In genomic region chr14:56287806-56288205, GRCm38 (mm10) we compare ENCODE assay signal across 37 mouse cellular contexts. TPM values are rescaled to one million over a fixed set of nuclear protein-coding genes. Genes with fewer than 3 reads are reported as not detected.
DNase-seq lines count a peak whose midpoint lies in the region; ATAC-seq and TF ChIP-seq lines count a peak whose summit lies in the region.
"Had no signal": no experiment of that assay in that cellular context is flagged by ENCODE, and none has a peak within 500 bp of the region (broad histone marks: within the 10 kb centered on the region; RNA-seq: fewer than 3 reads in every experiment).

No protein-coding gene starts in this region.

- WGBS in heart, embryonic 11.5 days (ENCODE audit: insufficient replicate concordance) = 70% methylated on average over 5 of the region's 5 CpGs

- H3K9me3 ChIP-seq in heart, embryonic 11.5 days (replicated peaks; ENCODE audit: control insufficient read depth, low read length) = no peaks in the 10 kb centered on the region
- H3K9me3 ChIP-seq: embryonic facial prominence, embryonic 10.5 days; embryonic facial prominence, embryonic 13.5 days; forebrain, embryonic 12.5 days; forebrain, embryonic 15.5 days; G1E; heart, embryonic 10.5 days; heart, embryonic 15.5 days; hindbrain, embryonic 12.5 days; hindbrain, embryonic 15.5 days had no signal

- H3K27me3 ChIP-seq in heart, embryonic 11.5 days (ENCODE audit: control insufficient read depth, insufficient read depth, low read length) = no peaks in the 10 kb centered on the region
- H3K27me3 ChIP-seq: CH12.LX; embryonic facial prominence, embryonic 13.5 days; forebrain, embryonic 12.5 days; forebrain, embryonic 15.5 days; heart, embryonic 15.5 days; hindbrain, embryonic 12.5 days; hindbrain, embryonic 15.5 days had no signal

- H3K27ac ChIP-seq in heart, embryonic 11.5 days (ENCODE audit: low read depth, low read length) = no peak overlapping the region
- H3K27ac ChIP-seq in layer of hippocampus, adult 2 months = no peak overlapping the region
- H3K27ac ChIP-seq: embryonic facial prominence, embryonic 10.5 days; embryonic facial prominence, embryonic 13.5 days; forebrain, embryonic 12.5 days; forebrain, embryonic 15.5 days; heart, adult 2 months; heart, embryonic 10.5 days; heart, embryonic 15.5 days; hindbrain, embryonic 12.5 days; hindbrain, embryonic 15.5 days had no signal

- H3K4me2 ChIP-seq in heart, embryonic 11.5 days = no peak overlapping the region
- H3K4me2 ChIP-seq: embryonic facial prominence, embryonic 13.5 days; forebrain, embryonic 12.5 days; forebrain, embryonic 15.5 days; heart, embryonic 15.5 days; hindbrain, embryonic 12.5 days; hindbrain, embryonic 15.5 days had no signal

- DNase-seq in CD4-positive helper T cell, adult 2 months (ENCODE audit: low read depth, low spot score) = peak; percentile 33
- DNase-seq in naive thymus-derived CD4-positive, alpha-beta T cell, adult 2 months (ENCODE audit: low read depth) = peak; percentile 44
- DNase-seq in heart, adult 11 months = no peak
- DNase-seq in layer of hippocampus, adult 2 months (ENCODE audit: low spot score in 2 of 2) = no peak
- DNase-seq: adrenal gland, adult 8-10 months; adrenal gland, postnatal 25 days; B cell, adult 2 months; cerebellum, adult 11-12 months; cerebellum, adult 8-10 months; cerebellum, postnatal 10 days; cerebellum, postnatal 36 days; embryo, embryonic 11 days; gastrocnemius, postnatal 25 days; heart, adult 2 months; heart, postnatal 10 days; heart, postnatal 36 days had no signal

- no peak for TF ChIP-seq CTCF in layer of hippocampus, adult 2 months (conservative IDR thresholded peaks at IDR 0.05)

- H3K4me1 ChIP-seq in heart, embryonic 11.5 days (ENCODE audit: control insufficient read depth, insufficient read depth, low read length) = no peaks in the 10 kb centered on the region
- H3K4me1 ChIP-seq: embryonic facial prominence, embryonic 10.5 days; embryonic facial prominence, embryonic 13.5 days; forebrain, embryonic 12.5 days; forebrain, embryonic 15.5 days; heart, embryonic 10.5 days; heart, embryonic 15.5 days; hindbrain, embryonic 12.5 days; hindbrain, embryonic 15.5 days had no signal

- ATAC-seq in CD4-positive, CD25-positive, alpha-beta regulatory T cell, adult 4 months = peak; percentile 42
- ATAC-seq in hematopoietic stem cell, adult 5-6 weeks (replicated peaks in 1 of 2; ENCODE audit: insufficient read depth in 1 of 2, low FRiP score in 2 of 2, low TSS enrichment in 1 of 2, low read depth in 1 of 2, poor library complexity in 2 of 2, severe bottlenecking in 2 of 2) = peak; percentile 48 to 49; a peak in 2 of 4 replicates
- no peak for ATAC-seq in heart, embryonic 11.5 days (replicated peaks; ENCODE audit: insufficient number of reproducible peaks, low FRiP score, low TSS enrichment)
- ATAC-seq: forebrain, embryonic 15.5 days; intestine, postnatal 0 days; Patski had no signal

- no peaks in the 10 kb centered on the region for H3K36me3 ChIP-seq in heart, embryonic 11.5 days (ENCODE audit: control insufficient read depth, insufficient read depth, low read length)
- H3K36me3 ChIP-seq: embryonic facial prominence, embryonic 10.5 days; embryonic facial prominence, embryonic 13.5 days; forebrain, embryonic 12.5 days; forebrain, embryonic 15.5 days; G1E; heart, embryonic 10.5 days; heart, embryonic 15.5 days; hindbrain, embryonic 12.5 days; hindbrain, embryonic 15.5 days had no signal

- no peak overlapping the region for H3K4me3 ChIP-seq in heart, embryonic 11.5 days (ENCODE audit: low read depth, low read length)
- no peak overlapping the region for H3K4me3 ChIP-seq in layer of hippocampus, adult 2 months
- H3K4me3 ChIP-seq: embryonic facial prominence, embryonic 10.5 days; embryonic facial prominence, embryonic 13.5 days; erythroblast, embryonic 14.5 days; forebrain, embryonic 12.5 days; forebrain, embryonic 15.5 days; heart, adult 2 months; heart, embryonic 10.5 days; heart, embryonic 15.5 days; hindbrain, embryonic 12.5 days; hindbrain, embryonic 15.5 days had no signal

- H3K9ac ChIP-seq in heart, embryonic 11.5 days (ENCODE audit: low read depth, low read length) = no peak overlapping the region
- H3K9ac ChIP-seq: embryonic facial prominence, embryonic 13.5 days; forebrain, embryonic 12.5 days; forebrain, embryonic 15.5 days; heart, embryonic 15.5 days; hindbrain, embryonic 12.5 days; hindbrain, embryonic 15.5 days had no signal

RNA-seq across cellular contexts. Expression of gene Gzmb, which starts 25.7 kb away (rescaled TPM):
- polyA plus RNA-seq in CD4-positive, CD25-positive, alpha-beta regulatory T cell, adult 4 months (2017; shearing (Covaris generic)) = 10 to 100 TPM; 32.6 to 34.9 TPM
- 0.99 and 1.3 TPM in 2 replicates for total RNA-seq in hematopoietic stem cell, adult 5-6 weeks (2017)
- polyA plus RNA-seq in heart, embryonic 11.5 days (2014; fragmentation: Nextera tagmentation; extraction: Ambion mirVana) = not detected in 2 replicates
- not detected for total RNA-seq in layer of hippocampus, adult 2 months (2021)
- total RNA-seq: adrenal gland, postnatal 25 days; CH12.LX; gastrocnemius, adult 8-10 months; gastrocnemius, postnatal 25 days; heart, postnatal 10 days; heart, postnatal 36 days had no signal
- polyA plus RNA-seq: brain, embryonic 14.5 days; cortical plate, adult 2 months; embryonic facial prominence, embryonic 10.5 days; erythroblast, embryonic 14.5 days; forebrain, embryonic 12.5 days; forebrain, embryonic 15.5 days; hindbrain, embryonic 15.5 days had no signal

RNA-seq across cellular contexts. Expression of gene Gzmc, which starts 53.4 kb away (rescaled TPM):
- 1 to 10 TPM; 6.5 to 9.5 TPM for polyA plus RNA-seq in CD4-positive, CD25-positive, alpha-beta regulatory T cell, adult 4 months (2017; shearing (Covaris generic))
- 0.63 TPM in 1 of 2 replicates, not detected in the other for total RNA-seq in hematopoietic stem cell, adult 5-6 weeks (2017)
- polyA plus RNA-seq in heart, embryonic 11.5 days (2014; fragmentation: Nextera tagmentation; extraction: Ambion mirVana) = not detected in 2 replicates
- not detected for total RNA-seq in layer of hippocampus, adult 2 months (2021)
- total RNA-seq: adrenal gland, adult 8-10 months; adrenal gland, postnatal 25 days; CH12.LX; G1E; gastrocnemius, adult 8-10 months; gastrocnemius, postnatal 25 days; heart, adult 2 months; heart, postnatal 10 days; heart, postnatal 36 days had no signal
- polyA plus RNA-seq: brain, embryonic 14.5 days; cortical plate, adult 2 months; erythroblast, embryonic 14.5 days; forebrain, embryonic 12.5 days; forebrain, embryonic 15.5 days; G1E; gonadal fat pad, adult 2 months; heart, adult 2 months; heart, embryonic 15.5 days; hindbrain, embryonic 12.5 days; hindbrain, embryonic 15.5 days; intestine, embryonic 14.5 days; intestine, postnatal 0 days; Patski had no signal

Comparison
In these comparisons a context has a peak if more than half of its experiments do, and no peak if none do; other contexts are left out.
1. DNase-seq: peak in CD4-positive helper T cell, adult 2 months (single experiment) and naive thymus-derived CD4-positive, alpha-beta T cell, adult 2 months (single experiment); none in heart, adult 11 months (single experiment) and layer of hippocampus, adult 2 months (0 of 2).